Mouse (Mus musculus): ENCODE measurements at regions not wholly inside any gene's neighbourhood (a gene's known extent, or its start where the extent isn't known, plus 50 kb on each side); places are given as distances from the start of the nearest gene placed in this dataset.

- H3K36me3 ChIP-seq (replicated peaks in 1 of 2; ENCODE audit: control insufficient read depth in 1 of 2, insufficient read depth in 1 of 2, low read length in 1 of 2) = no peaks in the 10 kb centered on the region
- no peak overlapping the region for H3K27ac ChIP-seq (ENCODE audit: insufficient read depth, low read depth)
- H3K27me3 ChIP-seq (replicated peaks) = no peaks in the 10 kb centered on the region
- dilution Hi-C loops (cut with MboI; ENCODE audit: extremely low pct_ligation_motif_present, extremely low pct_unique_long_range_greater_than_20kb, low sequenced_read_pairs) (no loop called here), in situ Hi-C loops (cut with MboI; ENCODE audit: low pct_ligation_motif_present, low pct_unique_long_range_greater_than_20kb, low sequenced_read_pairs) (no loop called here)
- H3K4me1 ChIP-seq (ENCODE audit: control insufficient read depth in 1 of 2, insufficient read depth in 2 of 2) = no peaks in the 10 kb centered on the region
- no peaks in the 10 kb centered on the region for H3K79me2 ChIP-seq (replicated peaks; ENCODE audit: control insufficient read depth, extremely low read depth, insufficient read depth, poor library complexity, severe bottlenecking)
- no peaks in the 10 kb centered on the region for H3K9me3 ChIP-seq (replicated peaks; ENCODE audit: low read length)
- TF ChIP-seq USF2 (conservative IDR thresholded peaks at IDR 0.05; ENCODE audit: low read depth, low read length) = no peak
- TF ChIP-seq MEF2A (IDR thresholded peaks at IDR 0.05; ENCODE audit: borderline replicate concordance, low read depth, low read length) = no peak
- no peak for TF ChIP-seq EP300 (IDR thresholded peaks at IDR 0.05; ENCODE audit: low read length)
- no peak for TF ChIP-seq ZMIZ1 (IDR thresholded peaks at IDR 0.05; ENCODE audit: low read depth, low read length)
- TF ChIP-seq MAX (IDR thresholded peaks at IDR 0.05; ENCODE audit: low read length) = no peak
- no peak for TF ChIP-seq SIN3A (IDR thresholded peaks at IDR 0.05; ENCODE audit: low read length)
- no peak for TF ChIP-seq KAT2A (IDR thresholded peaks at IDR 0.05; ENCODE audit: insufficient replicate concordance, low read length)
- TF ChIP-seq MXI1 (IDR thresholded peaks at IDR 0.05; ENCODE audit: low read depth, low read length) = no peak
- no peak for TF ChIP-seq RCOR1 (conservative IDR thresholded peaks at IDR 0.05; ENCODE audit: low read depth, low read length)
- TF ChIP-seq CHD1 (IDR thresholded peaks at IDR 0.05; ENCODE audit: low read depth, low read length) = no peak
- no peak overlapping the region for H3K9ac ChIP-seq (ENCODE audit: insufficient read depth, low read depth)
- H3K4me2 ChIP-seq (ENCODE audit: insufficient read depth, low read depth, poor library complexity, severe bottlenecking) = no peak overlapping the region
- H3K4me3 ChIP-seq (replicated peaks in 1 of 3; ENCODE audit: low read depth in 2 of 3, low read length in 2 of 3, poor library complexity in 1 of 3) = no peak overlapping the region
- no peak for DNase-seq (ENCODE audit: extremely low read depth)
Observed at GRCm38 (mm10) chr4:94116881-94117280, 439.5 kb upstream of the Gm10306 start.

DNA sequence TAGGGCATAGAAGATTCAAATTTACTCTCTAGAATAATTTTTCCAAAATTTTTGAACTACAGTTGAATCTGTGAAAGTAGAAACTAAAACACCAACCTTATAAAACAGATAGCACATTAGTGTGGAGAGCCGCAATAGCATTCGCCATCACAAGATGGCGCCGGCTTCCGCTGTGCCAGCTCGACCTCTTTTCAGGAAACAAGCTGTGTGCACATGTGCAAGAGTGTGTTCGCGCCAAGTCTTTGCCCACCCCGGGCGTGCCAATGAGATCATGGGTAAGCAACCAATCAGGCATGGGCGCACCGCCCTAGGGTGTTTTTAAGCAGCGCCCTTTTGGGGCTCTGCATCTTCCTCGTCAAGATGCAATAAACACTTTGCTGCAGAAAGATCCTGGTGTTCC, 432.2 kb upstream of the Gm10306 start:
- H3K4me1 ChIP-seq (ENCODE audit: control insufficient read depth in 1 of 2, insufficient read depth in 2 of 2) = no peaks in the 10 kb centered on the region
- peaks cover 3% of the 10 kb centered on the region for H3K9me3 ChIP-seq (replicated peaks; ENCODE audit: low read length)
- H3K79me2 ChIP-seq (replicated peaks; ENCODE audit: control insufficient read depth, extremely low read depth, insufficient read depth, poor library complexity, severe bottlenecking) = no peaks in the 10 kb centered on the region
- no peak overlapping the region for H3K27ac ChIP-seq (ENCODE audit: insufficient read depth, low read depth)
- dilution Hi-C loops (cut with MboI; ENCODE audit: extremely low pct_ligation_motif_present, extremely low pct_unique_long_range_greater_than_20kb, low sequenced_read_pairs) = no loop called here
- in situ Hi-C loops (cut with MboI; ENCODE audit: low pct_ligation_motif_present, low pct_unique_long_range_greater_than_20kb, low sequenced_read_pairs) = no loop called here
- TF ChIP-seq JUND (conservative IDR thresholded peaks at IDR 0.05; ENCODE audit: low read depth, low read length) = no peak
- TF ChIP-seq CTCF (conservative IDR thresholded peaks at IDR 0.05 in 1 of 2, IDR thresholded peaks at IDR 0.05 in 1 of 2; ENCODE audit: low read depth in 2 of 2, low read length in 2 of 2) = peak in 1 of 2 experiments; percentile 22; a peak in 2 of 4 replicates
- no peaks in the 10 kb centered on the region for H3K36me3 ChIP-seq (replicated peaks in 1 of 2; ENCODE audit: control insufficient read depth in 1 of 2, insufficient read depth in 1 of 2, low read length in 1 of 2)
- H3K27me3 ChIP-seq (replicated peaks) = no peaks in the 10 kb centered on the region
- no peak overlapping the region for H3K4me3 ChIP-seq (replicated peaks in 1 of 3; ENCODE audit: low read depth in 2 of 3, low read length in 2 of 3, poor library complexity in 1 of 3)
- H3K9ac ChIP-seq (ENCODE audit: insufficient read depth, low read depth) = no peak overlapping the region
- DNase-seq (ENCODE audit: extremely low read depth) = no peak
- no peak overlapping the region for H3K4me2 ChIP-seq (ENCODE audit: insufficient read depth, low read depth, poor library complexity, severe bottlenecking)

DNA sequence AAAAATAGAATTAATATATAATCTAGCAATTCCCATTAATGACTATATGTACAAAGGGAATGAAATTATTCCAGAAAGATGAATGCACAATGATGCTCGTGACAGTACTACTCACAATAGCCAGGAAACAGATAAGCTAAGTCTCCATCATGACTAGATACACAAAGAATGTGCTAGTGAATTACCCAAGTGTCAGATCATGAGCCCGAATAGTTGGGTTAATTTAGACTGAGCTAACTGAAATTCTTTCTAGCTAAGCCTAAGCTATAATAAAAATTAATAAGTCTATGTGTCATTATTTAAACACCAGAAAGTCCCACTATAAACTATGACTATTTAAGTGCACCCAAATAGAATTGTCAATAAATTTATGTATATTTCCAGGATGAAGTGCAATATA, 418.4 kb upstream of the Gm10306 start:
- no peak overlapping the region for H3K9ac ChIP-seq (ENCODE audit: insufficient read depth, low read depth)
- TF ChIP-seq PAX5 (IDR thresholded peaks at IDR 0.05; ENCODE audit: low read length) = no peak
- no peak for TF ChIP-seq CHD2 (IDR thresholded peaks at IDR 0.05; ENCODE audit: low read length)
- TF ChIP-seq TCF12 (IDR thresholded peaks at IDR 0.05; ENCODE audit: low read depth, low read length) = no peak
- no peak for TF ChIP-seq KAT2A (IDR thresholded peaks at IDR 0.05; ENCODE audit: insufficient replicate concordance, low read length)
- no peak for TF ChIP-seq HCFC1 (IDR thresholded peaks at IDR 0.05; ENCODE audit: low read depth, low read length)
- no peaks in the 10 kb centered on the region for H3K79me2 ChIP-seq (replicated peaks; ENCODE audit: control insufficient read depth, extremely low read depth, insufficient read depth, poor library complexity, severe bottlenecking)
- no peaks in the 10 kb centered on the region for H3K36me3 ChIP-seq (replicated peaks in 1 of 2; ENCODE audit: control insufficient read depth in 1 of 2, insufficient read depth in 1 of 2, low read length in 1 of 2)
- peaks cover 11% of the 10 kb centered on the region for H3K9me3 ChIP-seq (replicated peaks; ENCODE audit: low read length)
- no peak overlapping the region for H3K27ac ChIP-seq (ENCODE audit: insufficient read depth, low read depth)
- in situ Hi-C loops (cut with MboI; ENCODE audit: low pct_ligation_motif_present, low pct_unique_long_range_greater_than_20kb, low sequenced_read_pairs) (no loop called here), dilution Hi-C loops (cut with MboI; ENCODE audit: extremely low pct_ligation_motif_present, extremely low pct_unique_long_range_greater_than_20kb, low sequenced_read_pairs) (no loop called here)
- H3K4me1 ChIP-seq (ENCODE audit: control insufficient read depth in 1 of 2, insufficient read depth in 2 of 2) = no peaks in the 10 kb centered on the region
- no peaks in the 10 kb centered on the region for H3K27me3 ChIP-seq (replicated peaks)
- no peak overlapping the region for H3K4me3 ChIP-seq (replicated peaks in 1 of 3; ENCODE audit: low read depth in 2 of 3, low read length in 2 of 3, poor library complexity in 1 of 3)
- no peak overlapping the region for H3K4me2 ChIP-seq (ENCODE audit: insufficient read depth, low read depth, poor library complexity, severe bottlenecking)
- no peak for DNase-seq (ENCODE audit: extremely low read depth)
